Mouse (Mus musculus) urinary bladder, postnatal 4 days (tissue): ENCODE data around the gene Lonp2.

Source experiments
- DNase-seq, 2 experiments: peaks; one replicate each; pipeline ENCODE4 v3.0.0; 2021 to 2022; ENCODE audit warnings: low spot score in 2 of 2

Lonp2 gene

GRCm38 (mm10) chr8:86713407-86714188, 89.8 kb downstream of the Lonp2 start:
- DNase-seq = no peak

GRCm38 (mm10) chr8:86718332-86718994, 94.6 kb downstream of the Lonp2 start:
- DNase-seq = no peak

- no peak for DNase-seq
Measured at GRCm38 (mm10) chr8:86719368-86719767, 95.5 kb downstream of the Lonp2 start.

GRCm38 (mm10) chr8:86720756-86721459, 97.1 kb downstream of the Lonp2 start:
- DNase-seq = no peak

GRCm38 (mm10) chr8:86721490-86721889, 97.6 kb downstream of the Lonp2 start:
- DNase-seq = no peak

GRCm38 (mm10) chr8:86726959-86727358, 103.1 kb downstream of the Lonp2 start:
- no peak for DNase-seq

GRCm38 (mm10) chr8:86728224-86728950, 104.5 kb downstream of the Lonp2 start:
- no peak for DNase-seq

- no peak for DNase-seq
Measured at GRCm38 (mm10) chr8:86730303-86730702, 106.5 kb downstream of the Lonp2 start.

GRCm38 (mm10) chr8:86730860-86731259, 107.0 kb downstream of the Lonp2 start:
- no peak for DNase-seq

- DNase-seq = no peak
Measured at GRCm38 (mm10) chr8:86734171-86734570, 110.3 kb downstream of the Lonp2 start.

GRCm38 (mm10) chr8:86734954-86735353, 111.1 kb downstream of the Lonp2 start:
- no peak for DNase-seq

GRCm38 (mm10) chr8:86735446-86736111, 111.7 kb downstream of the Lonp2 start:
- no peak for DNase-seq

GRCm38 (mm10) chr8:86740899-86741298, 117.1 kb downstream of the Lonp2 start:
- DNase-seq = no peak

- no peak for DNase-seq
Measured at GRCm38 (mm10) chr8:86741627-86742026, 117.8 kb downstream of the Lonp2 start.

GRCm38 (mm10) chr8:86742605-86743345, 118.9 kb downstream of the Lonp2 start:
- DNase-seq = no peak

GRCm38 (mm10) chr8:86744313-86745220, 120.7 kb downstream of the Lonp2 start:
- DNase-seq = no peak

- DNase-seq = peak; percentile 56 to 63
Measured at GRCm38 (mm10) chr8:86745221-86745934, 121.5 kb downstream of the Lonp2 start, which contains the start of the genes Gm10638 and Siah1a. Gene Gm10638 (plus strand): TSS chr8:86745699. Gene Siah1a (minus strand): TSS chr8:86745934.

- peak; percentile 92 to 94 for DNase-seq
Measured at GRCm38 (mm10) chr8:86745935-86746441, 122.1 kb downstream of the Lonp2 start.
